Mouse (Mus musculus) liver, embryonic 13.5 days (tissue): ENCODE data around the gene Fetub. TPM values are rescaled to one million over a fixed set of nuclear protein-coding genes. Genes with fewer than 3 reads are reported as not detected.
A peak's percentile ranks its signal among the peaks of the same experiment; 100 is the strongest.

Experiments
- ATAC-seq: fragments of 200-750 bp; cut with Nextera tagmentation; 2 replicates; pipeline ENCODE4 v1.8.0; 2017; ENCODE audit warnings: low read depth, mild to moderate bottlenecking, moderate number of reproducible peaks, moderate library complexity
- DNase-seq: peaks from one replicate; pipeline ENCODE4 v3.0.0; 2022
- H3K27ac ChIP-seq: fragments of 300-500 bp; sonication (generic); 2 replicates; pipeline ENCODE4 v1.5.1; 2015; ENCODE audit warnings: moderate library complexity, mild to moderate bottlenecking, inconsistent platforms
- H3K27me3 ChIP-seq: fragments of 300-500 bp; sonication (generic); 2 replicates; pipeline ENCODE4 v1.6.1; 2015; ENCODE audit warnings: mild to moderate bottlenecking, inconsistent platforms
- H3K36me3 ChIP-seq: fragments of 300-500 bp; sonication (generic); 2 replicates; pipeline ENCODE4 v1.6.1; 2015; ENCODE audit warnings: mild to moderate bottlenecking, inconsistent platforms
- H3K4me1 ChIP-seq: fragments of 300-500 bp; sonication (generic); replicated peaks from 2 replicates; pipeline ENCODE4 v1.6.1; 2015; ENCODE audit warnings: inconsistent platforms
- H3K4me2 ChIP-seq: fragments of 300-500 bp; sonication (generic); 2 replicates; pipeline ENCODE4 v1.6.1; 2015; ENCODE audit warnings: inconsistent platforms, mild to moderate bottlenecking, moderate library complexity
- H3K4me3 ChIP-seq: fragments of 300-500 bp; sonication (generic); replicated peaks from 2 replicates; pipeline ENCODE4 v1.5.1; 2015; ENCODE audit warnings: mild to moderate bottlenecking, inconsistent platforms
- H3K9ac ChIP-seq: fragments of 300-500 bp; sonication (generic); 2 replicates; pipeline ENCODE4 v1.6.1; 2015; ENCODE audit warnings: mild to moderate bottlenecking, inconsistent platforms
- H3K9me3 ChIP-seq: fragments of 300-500 bp; sonication (generic); replicated peaks from 2 replicates; pipeline ENCODE4 v1.6.1; 2016; ENCODE audit warnings: inconsistent platforms
- WGBS: fragments of 180-500 bp; shearing (Covaris S2); methylation state at CpG from one replicate; pipeline ENCODE4 v1.1.7; 2015; ENCODE audit not compliant: insufficient replicate concordance; 5-methylcytosine and 5-hydroxymethylcytosine counted together
- polyA plus RNA-seq: library from polyadenylated mRNA; unstranded; fragments of >200 nt; fragmentation: Nextera tagmentation; extraction: Ambion mirVana; gene quantifications from 2 replicates; pipeline ENCODE4 v1.2.1, GENCODE M21; 2015

The Fetub gene
- polyA plus RNA-seq, result 0.80 and 0.86 TPM in 2 replicates

GRCm38 (mm10) chr16:22918034-22918433, at the start of gene Fetub:
TSS of gene Fetub (plus strand) at chr16:22918334.
- DNase-seq (no peak), ATAC-seq (no peak)
- no peak within 1 kb of the TSS for H3K9ac ChIP-seq
- no peak within 1 kb of the TSS for H3K4me3 ChIP-seq
- WGBS, result 70% methylated on average over 5 of the region's 5 CpGs
- H3K27ac ChIP-seq, result no peak within 1 kb of the TSS
- no peaks in the 10 kb centered on the region for H3K9me3 ChIP-seq
- H3K4me2 ChIP-seq, result no peak within 1 kb of the TSS
- H3K4me1 ChIP-seq, result no peaks in the 10 kb centered on the region
- no peaks in the 10 kb centered on the region for H3K36me3 ChIP-seq
- no peaks in the 10 kb centered on the region for H3K27me3 ChIP-seq

- H3K9me3 ChIP-seq, result no peaks in the 10 kb centered on the region
- no peak for ATAC-seq
- DNase-seq, result no peak
- H3K4me3 ChIP-seq, result no peak overlapping the region
- no peak overlapping the region for H3K9ac ChIP-seq
- no peak overlapping the region for H3K27ac ChIP-seq
- H3K4me1 ChIP-seq, result no peaks in the 10 kb centered on the region
- 90% methylated on average over 8 of the region's 8 CpGs for WGBS
- H3K36me3 ChIP-seq, result peaks cover 63% of the 10 kb centered on the region
- H3K27me3 ChIP-seq, result no peaks in the 10 kb centered on the region
- no peak overlapping the region for H3K4me2 ChIP-seq
These were observed 45.7 kb upstream of the Fetub start for GRCm38 (mm10) chr16:22872397-22872796.

GRCm38 (mm10) chr16:22873369-22873768, 44.8 kb upstream of the Fetub start:
- DNase-seq (no peak), ATAC-seq (no peak)
- Histone ChIP-seq H3K9ac (no peak overlapping the region), H3K27me3 (no peaks in the 10 kb centered on the region), H3K36me3 (peaks cover 54% of the 10 kb centered on the region), H3K9me3 (no peaks in the 10 kb centered on the region), H3K27ac (no peak overlapping the region), H3K4me3 (no peak overlapping the region), H3K4me2 (no peak overlapping the region), H3K4me1 (no peaks in the 10 kb centered on the region)
- 77% methylated on average over 4 of the region's 4 CpGs for WGBS

GRCm38 (mm10) chr16:22876218-22877043, 41.7 kb upstream of the Fetub start:
- Histone ChIP-seq H3K36me3 (peaks cover 24% of the 10 kb centered on the region), H3K4me3 (no peak overlapping the region), H3K27ac (no peak overlapping the region), H3K4me2 (no peak overlapping the region), H3K9me3 (no peaks in the 10 kb centered on the region), H3K9ac (no peak overlapping the region), H3K4me1 (peaks cover 22% of the 10 kb centered on the region), H3K27me3 (no peaks in the 10 kb centered on the region)
- no peak for ATAC-seq
- DNase-seq, result no peak
- WGBS, result 44% methylated on average over 9 of the region's 9 CpGs

GRCm38 (mm10) chr16:22877660-22878390, 40.3 kb upstream of the Fetub start:
- Histone ChIP-seq H3K36me3 (peaks cover 10% of the 10 kb centered on the region), H3K9ac (no peak overlapping the region), H3K9me3 (no peaks in the 10 kb centered on the region), H3K27me3 (no peaks in the 10 kb centered on the region), H3K4me3 (no peak overlapping the region), H3K4me1 (peaks cover 35% of the 10 kb centered on the region), H3K4me2 (no peak overlapping the region), H3K27ac (no peak overlapping the region)
- DNase-seq (no peak), ATAC-seq (no peak)
- WGBS, result 76% methylated on average over 11 of the region's 11 CpGs

GRCm38 (mm10) chr16:22878716-22879115, 39.4 kb upstream of the Fetub start:
- WGBS, result 62% methylated on average over 7 of the region's 7 CpGs
- H3K27ac ChIP-seq, result no peak overlapping the region
- no peak for DNase-seq
- H3K9ac ChIP-seq, result no peak overlapping the region
- no peak for ATAC-seq
- peaks cover 40% of the 10 kb centered on the region for H3K4me1 ChIP-seq
- H3K36me3 ChIP-seq, result peaks cover under 1% of the 10 kb centered on the region; the same call in 1 of the 2 replicates
- no peak overlapping the region for H3K4me3 ChIP-seq
- H3K27me3 ChIP-seq, result no peaks in the 10 kb centered on the region
- H3K9me3 ChIP-seq, result no peaks in the 10 kb centered on the region
- no peak overlapping the region for H3K4me2 ChIP-seq

GRCm38 (mm10) chr16:22879945-22880595, 38.1 kb upstream of the Fetub start:
- H3K9me3 ChIP-seq, result no peaks in the 10 kb centered on the region
- DNase-seq (no peak), ATAC-seq (0 out of 2 replicates have a peak, but pooled peaks have one; percentile 11)
- no peak overlapping the region for H3K4me3 ChIP-seq
- H3K4me1 ChIP-seq, result peaks cover 45% of the 10 kb centered on the region
- H3K27ac ChIP-seq, result peak overlapping the region; percentile 74
- 62% methylated on average over 7 of the region's 7 CpGs for WGBS
- no peak overlapping the region for H3K4me2 ChIP-seq
- no peak overlapping the region for H3K9ac ChIP-seq
- no peaks in the 10 kb centered on the region for H3K36me3 ChIP-seq
- no peaks in the 10 kb centered on the region for H3K27me3 ChIP-seq

GRCm38 (mm10) chr16:22880900-22881299, 37.2 kb upstream of the Fetub start:
- H3K27me3 ChIP-seq, result no peaks in the 10 kb centered on the region
- no peak overlapping the region for H3K9ac ChIP-seq
- ATAC-seq (no peak), DNase-seq (no peak)
- H3K4me2 ChIP-seq, result no peak overlapping the region
- H3K4me3 ChIP-seq, result no peak overlapping the region
- H3K27ac ChIP-seq, result peak overlapping the region; percentile 74
- no peaks in the 10 kb centered on the region for H3K36me3 ChIP-seq
- H3K9me3 ChIP-seq, result no peaks in the 10 kb centered on the region
- H3K4me1 ChIP-seq, result peaks cover 45% of the 10 kb centered on the region
- 41% methylated on average over 6 of the region's 6 CpGs for WGBS

- H3K4me3 ChIP-seq, result no peak overlapping the region
- peak overlapping the region; percentile 75 for H3K27ac ChIP-seq
- DNase-seq (no peak), ATAC-seq (peak; percentile 49)
- H3K4me2 ChIP-seq, result no peak overlapping the region
- no peak overlapping the region for H3K9ac ChIP-seq
- H3K4me1 ChIP-seq, result peaks cover 49% of the 10 kb centered on the region
- H3K36me3 ChIP-seq, result no peaks in the 10 kb centered on the region
- no peaks in the 10 kb centered on the region for H3K27me3 ChIP-seq
- no peaks in the 10 kb centered on the region for H3K9me3 ChIP-seq
- WGBS, result 21% methylated on average over 4 of the region's 4 CpGs
These were observed 36.6 kb upstream of the Fetub start for GRCm38 (mm10) chr16:22881487-22881886.

GRCm38 (mm10) chr16:22883441-22883840, 34.7 kb upstream of the Fetub start:
- H3K9me3 ChIP-seq, result no peaks in the 10 kb centered on the region
- no peaks in the 10 kb centered on the region for H3K36me3 ChIP-seq
- WGBS, result 60% methylated on average over 5 of the region's 5 CpGs
- no peak overlapping the region for H3K4me3 ChIP-seq
- H3K9ac ChIP-seq, result no peak overlapping the region
- no peak overlapping the region for H3K4me2 ChIP-seq
- DNase-seq, result no peak
- ATAC-seq, result no peak
- no peak overlapping the region for H3K27ac ChIP-seq
- H3K4me1 ChIP-seq, result peaks cover 51% of the 10 kb centered on the region
- no peaks in the 10 kb centered on the region for H3K27me3 ChIP-seq

GRCm38 (mm10) chr16:22885356-22885755, 32.8 kb upstream of the Fetub start:
- no peak overlapping the region for H3K4me2 ChIP-seq
- DNase-seq (no peak), ATAC-seq (no peak)
- no peak overlapping the region for H3K4me3 ChIP-seq
- no peak overlapping the region for H3K9ac ChIP-seq
- no peaks in the 10 kb centered on the region for H3K36me3 ChIP-seq
- no peaks in the 10 kb centered on the region for H3K27me3 ChIP-seq
- no peak overlapping the region for H3K27ac ChIP-seq
- 22% methylated on average over 4 of the region's 4 CpGs for WGBS
- no peaks in the 10 kb centered on the region for H3K9me3 ChIP-seq
- H3K4me1 ChIP-seq, result peaks cover 48% of the 10 kb centered on the region
